In genomic region chr9:71586408-71586807, GRCm38 (mm10) we compare ENCODE assay signal across 21 mouse cellular contexts. TPM values are rescaled to one million over a fixed set of nuclear protein-coding genes. Genes with fewer than 3 reads are reported as not detected.
DNase-seq lines count a peak whose midpoint lies in the region; ATAC-seq and TF ChIP-seq lines count a peak whose summit lies in the region.
"Had no signal": no experiment of that assay in that cellular context is flagged by ENCODE, and none has a peak within 500 bp of the region (broad histone marks: within the 10 kb centered on the region; RNA-seq: fewer than 3 reads in every experiment).

No protein-coding gene starts in this region.

- H3K9me3 ChIP-seq in kidney, embryonic 16.5 days (ENCODE audit: low read length) = peaks cover 7% of the 10 kb centered on the region; the same call in 1 of the 2 replicates
- H3K9me3 ChIP-seq in lung, embryonic 14.5 days (ENCODE audit: low read depth, low read length) = no peaks in the 10 kb centered on the region; the same call in 1 of the 2 replicates
- 0 out of 2 replicates have a peak, but pooled peaks cover 3% of the 10 kb centered on the region for H3K9me3 ChIP-seq in stomach, embryonic 16.5 days (replicated peaks; ENCODE audit: control insufficient read depth, low read length)
- H3K9me3 ChIP-seq: hindbrain, embryonic 15.5 days; liver, embryonic 15.5 days had no signal

- peak; percentile 21 for DNase-seq in kidney, adult 18-20 months
- DNase-seq in kidney, postnatal 14 days = peak; percentile 42
- peak; percentile 21 for DNase-seq in lung, embryonic 14.5 days
- DNase-seq in thymus, postnatal 25 days = no peak
- DNase-seq in right cerebral cortex, postnatal 10 days (ENCODE audit: low spot score in 2 of 2) = no peak
- DNase-seq: adrenal gland, postnatal 25 days; cerebellum, adult 18-20 months; gastrocnemius, adult 2 months; heart, adult 18-20 months; heart, postnatal 10 days; midbrain, embryonic 14.5 days; spleen, adult 18-20 months had no signal

- H3K27me3 ChIP-seq in kidney, embryonic 16.5 days (ENCODE audit: insufficient read depth, low read length) = no peaks in the 10 kb centered on the region
- H3K27me3 ChIP-seq in lung, embryonic 14.5 days (ENCODE audit: insufficient read depth, low read length) = no peaks in the 10 kb centered on the region
- H3K27me3 ChIP-seq in stomach, embryonic 16.5 days (ENCODE audit: control insufficient read depth, insufficient read depth, low read length) = no peaks in the 10 kb centered on the region
- H3K27me3 ChIP-seq: hindbrain, embryonic 15.5 days; Patski had no signal

- 38% methylated on average over 3 of the region's 3 CpGs for WGBS in kidney, embryonic 16.5 days
- 34% methylated on average over 3 of the region's 3 CpGs for WGBS in lung, embryonic 14.5 days
- WGBS in stomach, embryonic 16.5 days = 38% methylated on average over 3 of the region's 3 CpGs

- H3K27ac ChIP-seq in kidney, embryonic 16.5 days (ENCODE audit: low read length) = no peak overlapping the region
- no peak overlapping the region for H3K27ac ChIP-seq in lung, embryonic 14.5 days (ENCODE audit: low read depth)
- H3K27ac ChIP-seq in stomach, embryonic 16.5 days (ENCODE audit: low read length) = no peak overlapping the region
- H3K27ac ChIP-seq: gastrocnemius, adult 2 months; hindbrain, embryonic 15.5 days; kidney, postnatal 0 days; liver, embryonic 15.5 days had no signal

- peaks cover 8% of the 10 kb centered on the region for H3K4me1 ChIP-seq in kidney, embryonic 16.5 days (ENCODE audit: insufficient read depth, low read length)
- H3K4me1 ChIP-seq in lung, embryonic 14.5 days (ENCODE audit: insufficient read depth) = peaks cover 3% of the 10 kb centered on the region
- no peaks in the 10 kb centered on the region for H3K4me1 ChIP-seq in stomach, embryonic 16.5 days (ENCODE audit: control insufficient read depth, insufficient read depth, low read length)
- H3K4me1 ChIP-seq: hindbrain, embryonic 15.5 days; liver, embryonic 15.5 days had no signal

- H3K9ac ChIP-seq in kidney, embryonic 16.5 days (replicated peaks; ENCODE audit: low read length) = no peak overlapping the region
- no peak overlapping the region for H3K9ac ChIP-seq in lung, embryonic 14.5 days
- H3K9ac ChIP-seq in stomach, embryonic 16.5 days (ENCODE audit: low read length) = no peak overlapping the region
- H3K9ac ChIP-seq: hindbrain, embryonic 15.5 days; liver, embryonic 15.5 days had no signal

- peaks cover 11% of the 10 kb centered on the region; the same call in 1 of the 2 replicates for H3K36me3 ChIP-seq in kidney, embryonic 16.5 days (ENCODE audit: insufficient read depth, low read length)
- H3K36me3 ChIP-seq in lung, embryonic 14.5 days (ENCODE audit: insufficient read depth) = no peaks in the 10 kb centered on the region
- H3K36me3 ChIP-seq in stomach, embryonic 16.5 days (ENCODE audit: control insufficient read depth, insufficient read depth, low read length) = no peaks in the 10 kb centered on the region
- H3K36me3 ChIP-seq: hindbrain, embryonic 15.5 days; liver, embryonic 15.5 days had no signal

- TF ChIP-seq CTCF in lung, embryonic 14.5 days (IDR thresholded peaks at IDR 0.05; ENCODE audit: low read depth) = no peak

- no peak overlapping the region for H3K4me3 ChIP-seq in kidney, embryonic 16.5 days (ENCODE audit: low read length)
- no peak overlapping the region for H3K4me3 ChIP-seq in lung, embryonic 14.5 days (ENCODE audit: low read depth, low read length)
- no peak overlapping the region for H3K4me3 ChIP-seq in stomach, embryonic 16.5 days (replicated peaks; ENCODE audit: low read length)
- H3K4me3 ChIP-seq: erythroblast, embryonic 14.5 days; gastrocnemius, adult 2 months; hindbrain, embryonic 15.5 days; liver, embryonic 15.5 days had no signal

- H3K4me2 ChIP-seq in kidney, embryonic 16.5 days (replicated peaks; ENCODE audit: low read depth, low read length) = no peak overlapping the region
- no peak overlapping the region for H3K4me2 ChIP-seq in lung, embryonic 14.5 days
- H3K4me2 ChIP-seq in stomach, embryonic 16.5 days (ENCODE audit: low read depth, low read length) = no peak overlapping the region
- H3K4me2 ChIP-seq: hindbrain, embryonic 15.5 days; liver, embryonic 15.5 days had no signal

- no peak for ATAC-seq in kidney, embryonic 16.5 days (ENCODE audit: low FRiP score, low TSS enrichment)
- no peak for ATAC-seq in lung, embryonic 14.5 days (ENCODE audit: insufficient read depth)
- ATAC-seq in stomach, embryonic 16.5 days (ENCODE audit: insufficient read depth, low FRiP score) = peak; percentile 40; the same call in 1 of the 2 replicates
- ATAC-seq: activated CD4-positive, CD25-positive, alpha-beta regulatory T cell, adult 4 months; forebrain, embryonic 16.5 days; Patski had no signal

RNA-seq across cellular contexts. Expression of gene Myzap, which starts 5.8 kb away (rescaled TPM):
- polyA plus RNA-seq in kidney, embryonic 16.5 days (2015; fragmentation: Nextera tagmentation; extraction: Ambion mirVana) = 17.3 and 19.0 TPM in 2 replicates
- 39.0 and 44.4 TPM in 2 replicates for polyA plus RNA-seq in lung, embryonic 14.5 days (2014; fragmentation: Nextera tagmentation; extraction: Ambion mirVana)
- 16.4 and 19.6 TPM in 2 replicates for polyA plus RNA-seq in stomach, embryonic 16.5 days (2015; fragmentation: Nextera tagmentation; extraction: Ambion mirVana)
- polyA plus RNA-seq: erythroblast, embryonic 14.5 days had no signal

Comparison
In these comparisons a context has a peak if more than half of its experiments do, and no peak if none do; other contexts are left out.
1. DNase-seq: peak in kidney, adult 18-20 months (single experiment), kidney, postnatal 14 days (single experiment) and lung, embryonic 14.5 days (single experiment); none in thymus, postnatal 25 days (single experiment) and right cerebral cortex, postnatal 10 days (0 of 2).